Mouse (Mus musculus): ENCODE measurements at regions not wholly inside any gene's neighbourhood (a gene's known extent, or its start where the extent isn't known, plus 50 kb on each side); places are given as distances from the start of the nearest gene placed in this dataset.

DNA sequence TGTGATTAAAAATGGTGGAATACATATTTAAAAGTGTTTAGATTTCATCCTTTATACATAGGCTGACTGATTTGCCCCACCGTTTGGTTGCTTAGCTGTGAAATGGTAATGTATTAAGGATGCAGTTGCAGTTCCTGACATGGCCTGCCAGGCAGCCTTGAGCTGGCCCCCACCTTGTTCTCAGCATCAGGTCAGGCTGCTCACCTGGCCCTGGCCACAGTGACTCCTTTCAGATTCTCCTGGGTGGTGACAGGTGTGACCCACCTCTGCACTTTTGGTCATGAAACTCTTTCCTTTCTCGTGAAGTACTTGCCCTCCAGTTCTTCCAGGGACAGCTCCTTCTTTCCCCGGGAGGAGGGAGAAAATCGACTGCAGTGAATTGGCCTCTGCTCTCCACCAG, 315.5 kb downstream of the Gm11011 start:
- intact Hi-C loops (cut with DNase I), result no loop called here
- DNase-seq (ENCODE audit: low spot score), result no peak

DNA sequence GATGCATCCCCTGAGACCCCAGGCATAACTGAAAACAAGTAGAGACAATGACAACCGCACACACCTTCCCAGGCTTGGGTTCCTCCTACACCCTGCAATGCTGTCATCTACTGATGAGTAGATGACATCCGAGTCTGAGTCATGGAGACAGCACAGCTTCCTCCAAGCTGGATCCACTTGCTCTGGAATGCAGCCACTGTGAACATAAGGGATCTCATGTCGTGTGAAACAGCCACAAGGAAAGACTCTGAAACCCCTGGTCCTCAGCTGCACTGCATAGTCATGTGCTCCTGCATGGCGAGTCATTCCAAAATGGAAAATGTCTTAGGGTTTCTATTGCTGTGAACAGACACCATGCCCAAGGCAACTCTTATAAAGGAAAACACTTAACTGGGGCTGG, 305.2 kb upstream of the Zfp64 start:
- intact Hi-C loops (cut with DNase I), result no loop called here
- DNase-seq (ENCODE audit: low spot score), result no peak

DNA sequence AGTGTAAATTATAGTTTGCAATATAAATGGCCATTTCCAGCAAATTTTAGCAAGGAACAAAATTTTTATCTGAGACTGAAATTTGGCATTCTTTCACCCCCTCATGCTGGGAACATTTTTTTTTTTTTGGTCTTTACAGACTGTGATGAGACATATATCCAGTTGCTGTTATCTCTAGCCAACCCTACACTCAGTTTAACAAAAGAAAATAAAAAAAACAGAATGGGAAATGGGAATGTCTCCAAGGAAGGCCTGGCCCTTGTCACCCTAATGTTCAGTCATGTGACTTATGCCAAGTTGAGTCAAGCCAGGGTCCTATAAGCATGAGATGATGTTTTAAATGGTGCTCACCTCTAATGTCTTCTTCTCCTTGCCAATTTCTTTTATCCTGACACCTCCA, 289.2 kb upstream of the Zfp64 start:
- intact Hi-C loops (cut with DNase I), result no loop called here
- DNase-seq (ENCODE audit: low spot score), result no peak

DNA sequence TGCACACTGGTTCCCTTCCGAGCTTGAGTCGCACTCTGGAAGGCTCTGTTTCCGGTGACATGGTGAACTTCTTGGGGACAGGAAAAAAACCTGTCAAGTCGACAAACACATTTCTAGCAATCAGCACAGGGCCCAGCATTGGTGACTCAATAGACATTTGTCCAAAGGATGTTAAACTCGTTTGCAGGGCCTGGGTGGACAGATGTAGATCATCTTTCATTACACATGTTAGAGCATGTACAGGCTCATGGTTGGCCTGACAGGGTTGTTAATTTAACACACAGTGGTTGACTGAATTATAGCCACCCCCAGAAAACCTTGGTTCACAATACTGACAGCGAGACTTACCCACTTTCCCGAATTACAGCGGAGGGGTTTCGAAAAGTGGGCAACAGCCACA, 288.6 kb upstream of the Zfp64 start:
- intact Hi-C loops (cut with DNase I), result no loop called here
- no peak for DNase-seq (ENCODE audit: low spot score)

DNA sequence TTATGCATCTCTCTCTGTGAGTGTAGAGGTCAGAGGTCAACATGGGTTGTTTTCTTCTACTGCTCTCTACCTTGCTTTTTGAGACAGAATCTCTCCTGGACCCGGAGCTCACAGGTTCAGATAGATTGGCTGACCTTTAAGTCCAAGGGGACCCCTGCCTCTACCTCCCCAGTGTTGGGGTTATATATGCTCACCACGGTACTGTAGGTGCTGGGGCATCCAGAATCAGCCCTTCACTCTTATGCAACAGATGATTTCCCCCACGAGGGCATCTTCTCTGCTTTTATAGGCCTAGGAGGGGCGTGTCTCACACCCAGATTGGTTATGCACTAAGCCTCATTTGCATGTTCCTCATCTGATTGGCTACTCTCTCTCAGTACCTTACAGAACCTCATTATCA, 282.5 kb upstream of the Zfp64 start:
- DNase-seq (ENCODE audit: low spot score), result no peak
- intact Hi-C loops (cut with DNase I), result no loop called here

DNA sequence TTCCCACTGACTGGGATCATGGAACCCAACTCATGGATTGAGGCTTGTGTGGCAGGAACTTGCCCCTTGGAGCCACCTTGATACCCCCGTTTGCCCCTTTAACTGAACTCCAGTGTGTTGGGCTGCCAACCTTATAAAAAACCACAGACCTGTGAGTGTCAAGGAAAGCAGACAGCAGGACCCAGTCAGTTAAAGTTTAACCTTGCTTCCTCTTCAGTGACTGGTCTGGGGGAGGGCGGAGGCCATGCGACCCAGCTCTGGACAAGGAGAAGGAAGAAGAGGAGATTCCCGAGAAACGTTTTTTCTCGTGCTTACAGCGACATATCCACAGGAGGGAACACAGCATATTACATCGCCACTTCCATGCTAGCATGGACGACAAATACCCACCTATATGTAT, 281.9 kb upstream of the Zfp64 start:
- no peak for DNase-seq (ENCODE audit: low spot score)
- intact Hi-C loops (cut with DNase I), result no loop called here

DNA sequence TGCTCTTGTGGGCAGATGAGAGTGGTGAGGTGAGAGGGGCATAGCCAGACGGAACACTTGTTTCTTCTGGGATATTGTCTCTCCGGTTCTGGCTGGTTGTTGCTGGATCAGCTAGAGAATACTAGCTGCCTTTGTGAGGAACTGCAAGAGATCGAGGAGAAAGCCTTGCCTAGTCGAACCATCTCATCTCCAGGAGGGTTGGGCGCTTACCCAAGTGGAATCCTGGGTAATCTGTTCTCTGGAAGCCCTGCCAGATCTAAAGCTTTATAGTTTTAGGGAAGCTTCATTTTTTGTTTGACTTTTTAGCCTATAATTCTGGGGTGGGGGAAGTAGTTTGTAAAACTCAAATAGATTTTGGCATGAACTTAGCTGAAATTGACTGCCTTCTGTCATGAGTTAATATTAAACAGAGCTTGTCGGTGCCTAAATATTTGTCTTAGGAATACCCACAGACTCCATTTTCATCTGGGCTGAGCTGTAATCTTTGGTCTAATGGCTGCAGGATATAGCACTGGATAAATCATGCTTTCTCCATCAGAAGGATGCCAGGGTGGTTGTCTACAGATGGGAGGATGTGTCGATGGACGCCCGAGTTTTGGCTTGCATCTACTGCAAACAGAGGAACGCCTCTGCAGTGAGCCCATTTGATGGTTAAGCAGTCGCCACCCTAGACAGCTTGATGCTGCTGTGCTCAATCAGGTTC, 279.1 kb upstream of the Zfp64 start:
- intact Hi-C loops (cut with DNase I), result no loop called here

DNA sequence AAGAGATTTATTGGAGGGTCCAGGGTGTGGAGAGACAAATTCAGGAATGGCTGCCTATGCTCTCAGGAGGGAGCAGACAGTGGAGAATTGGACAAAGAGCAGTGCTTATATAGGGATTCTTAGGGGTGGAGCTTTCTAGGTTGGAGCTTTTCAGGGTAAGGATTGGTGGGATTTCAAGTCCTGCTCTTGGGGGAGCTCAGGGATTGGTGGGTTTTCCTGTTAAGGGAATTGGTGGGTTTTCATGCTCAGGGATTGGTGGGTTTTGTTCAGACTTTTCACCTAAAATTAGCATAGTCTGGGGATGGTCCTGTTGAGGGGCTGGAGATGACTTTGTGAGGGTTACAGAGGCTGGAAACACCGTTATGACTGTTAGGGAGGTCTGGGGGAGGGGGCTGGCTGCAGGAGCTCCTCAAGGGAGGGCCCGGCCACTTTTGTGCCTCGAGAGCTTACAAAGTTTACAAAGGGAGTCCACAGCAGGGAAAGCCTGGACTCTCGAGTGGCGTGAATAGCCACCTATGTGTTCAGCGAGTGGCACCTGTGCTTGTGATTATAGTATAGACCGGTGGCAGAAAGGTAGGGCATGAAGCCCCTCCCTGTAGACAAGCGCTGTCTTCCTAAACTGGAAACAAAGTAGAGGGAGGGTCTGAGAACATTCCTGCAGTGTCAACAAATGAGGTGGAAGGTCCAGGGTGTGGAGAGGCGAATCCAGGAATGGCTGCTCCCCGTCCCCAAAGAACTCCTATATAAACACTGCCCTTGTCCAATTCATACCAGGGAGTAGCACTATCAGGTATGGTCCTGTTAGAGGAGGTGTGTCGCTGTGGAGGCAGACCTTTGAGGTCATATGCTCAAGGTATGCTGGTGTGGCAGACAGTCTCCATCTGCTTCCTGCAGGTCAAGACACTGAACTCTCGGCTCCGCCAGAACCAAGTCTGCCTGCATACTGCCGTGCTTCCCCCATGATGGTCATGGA, 278.1 kb upstream of the Zfp64 start:
- intact Hi-C loops (cut with DNase I), result no loop called here
- DNase-seq (ENCODE audit: low spot score), result no peak

More for the DNA sequence above, 279.1 kb upstream of the Zfp64 start:
- DNase-seq (ENCODE audit: low spot score), result no peak

DNA sequence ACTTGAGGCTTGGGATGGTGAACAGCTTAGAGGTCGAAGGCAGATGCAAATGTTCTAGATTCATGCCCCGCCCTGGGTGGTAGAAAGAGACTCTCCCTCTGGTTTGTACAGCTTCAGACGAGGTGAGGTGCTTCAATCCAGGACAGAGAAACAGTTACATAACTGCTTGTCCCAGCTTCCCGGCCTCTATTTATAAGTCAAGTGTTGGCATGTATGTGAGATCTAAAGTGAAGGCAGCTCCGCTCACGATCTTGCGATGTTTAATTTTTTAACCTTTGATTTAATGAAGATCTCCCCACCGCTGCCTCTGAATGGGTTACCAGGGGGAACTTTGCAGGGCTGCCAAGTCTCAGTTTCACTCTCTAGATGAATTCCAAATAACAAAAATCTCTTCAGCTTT, 266.9 kb upstream of the Zfp64 start:
- intact Hi-C loops (cut with DNase I), result no loop called here
- DNase-seq (ENCODE audit: low spot score), result no peak

DNA sequence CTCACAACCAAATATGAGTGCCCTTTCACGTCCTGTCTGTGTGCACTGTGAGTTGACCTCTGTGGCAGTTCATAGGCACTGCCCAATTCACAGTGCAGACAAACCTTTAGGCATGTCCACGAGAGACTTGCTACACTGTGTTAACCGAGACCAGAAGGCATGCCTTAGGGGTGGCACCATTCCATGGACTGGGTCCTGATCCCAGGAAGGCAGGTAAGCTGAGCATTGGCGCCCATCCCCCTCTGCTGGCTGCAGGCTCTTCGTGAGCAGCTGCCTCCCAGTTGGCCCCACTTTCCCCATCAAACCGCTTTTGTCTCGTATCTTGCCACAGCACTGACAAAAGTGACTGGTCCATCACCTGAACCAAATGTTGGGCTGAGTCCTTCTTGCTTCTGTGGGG, 265.8 kb upstream of the Zfp64 start:
- intact Hi-C loops (cut with DNase I), result no loop called here
- no peak for DNase-seq (ENCODE audit: low spot score)

DNA sequence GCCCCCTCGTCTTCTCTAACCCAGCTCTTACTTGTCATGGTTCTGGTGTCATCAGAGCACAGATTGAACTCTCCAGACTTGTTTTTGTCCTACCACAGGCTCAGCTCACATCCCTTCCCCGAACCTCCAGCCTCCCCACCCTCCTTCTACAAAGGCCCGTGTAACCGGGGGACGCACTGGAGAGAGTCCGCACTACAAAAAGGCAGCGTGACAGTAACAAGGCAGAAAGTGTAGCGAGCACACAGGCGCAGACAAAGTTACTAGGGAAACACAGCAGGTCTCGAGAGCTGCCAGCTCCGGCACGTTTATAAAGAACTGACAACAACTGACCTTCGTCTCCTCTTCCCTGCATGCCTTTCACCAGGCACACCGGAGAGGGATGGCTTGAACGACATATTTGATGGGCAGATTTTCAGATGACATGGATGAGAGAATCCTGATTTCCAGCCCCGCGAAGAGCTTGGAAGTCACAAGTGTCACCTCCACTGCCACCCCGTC, 260.2 kb upstream of the Zfp64 start:
- intact Hi-C loops (cut with DNase I), result no loop called here
- DNase-seq (ENCODE audit: low spot score), result no peak

DNA sequence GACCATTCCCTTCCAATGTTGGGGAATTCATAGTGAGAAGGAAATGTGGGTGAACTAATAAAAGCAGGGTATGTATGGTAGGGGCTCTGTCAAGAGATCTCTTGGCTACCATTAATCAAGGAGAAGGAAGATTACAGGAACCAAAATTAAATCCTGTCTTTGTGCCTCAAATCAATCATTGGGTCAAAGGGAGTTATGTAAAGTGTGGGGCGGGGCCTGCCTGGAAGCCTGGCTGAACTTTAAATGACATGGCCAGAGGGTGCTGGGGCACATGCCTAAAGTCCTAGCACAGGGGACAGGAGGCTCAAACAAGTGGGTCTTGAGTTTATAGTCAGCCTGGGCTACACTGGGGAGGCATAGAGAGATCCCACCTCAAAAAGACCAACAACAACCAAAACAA, 259.0 kb upstream of the Zfp64 start:
- intact Hi-C loops (cut with DNase I), result no loop called here
- no peak for DNase-seq (ENCODE audit: low spot score)

DNA sequence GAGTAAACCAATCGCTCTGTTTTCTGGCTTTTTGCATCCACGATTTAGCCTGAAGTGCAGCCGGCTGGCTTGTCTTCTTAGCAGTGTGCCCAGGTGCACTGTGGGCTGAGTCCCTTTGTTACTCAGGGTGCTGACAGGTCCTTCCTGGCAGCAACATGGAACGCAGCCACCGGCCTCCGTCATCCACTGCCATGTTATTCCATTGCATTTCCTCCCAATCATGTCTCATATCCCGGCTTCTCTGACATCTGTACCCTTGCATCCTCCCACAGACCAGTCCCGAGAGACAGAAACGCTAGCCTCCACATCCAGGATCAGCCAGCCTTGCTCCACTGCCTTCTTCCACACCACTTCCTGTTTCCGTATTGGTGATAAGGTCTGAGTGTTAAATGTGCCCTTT, 257.9 kb upstream of the Zfp64 start:
- DNase-seq (ENCODE audit: low spot score), result no peak
- intact Hi-C loops (cut with DNase I), result no loop called here

DNA sequence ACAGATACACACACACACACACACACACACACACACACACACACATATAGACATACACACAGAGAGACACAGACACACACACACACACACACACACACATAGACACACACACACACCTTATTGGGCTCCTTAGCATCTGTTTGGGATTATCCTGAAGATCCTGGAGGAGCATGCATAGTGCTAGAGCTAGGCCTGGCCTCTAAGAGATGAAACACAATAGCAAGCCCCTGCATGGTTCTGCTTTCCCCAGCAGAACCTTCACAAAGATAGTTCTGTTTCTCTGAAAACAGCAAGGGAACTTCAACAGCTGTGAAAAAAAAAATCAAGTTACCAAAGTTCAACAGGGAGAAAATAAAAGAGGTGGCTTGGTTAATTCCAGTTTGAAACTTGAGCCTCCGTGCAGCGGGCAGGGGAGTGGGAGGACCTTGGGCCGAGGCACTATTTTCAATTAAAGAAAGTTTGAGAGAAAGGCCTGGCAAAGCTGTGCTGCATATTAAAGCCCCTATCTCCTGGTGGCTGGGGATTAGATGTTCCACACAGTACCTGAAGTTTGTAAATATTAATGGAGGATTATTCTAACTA, 257.4 kb upstream of the Zfp64 start:
- DNase-seq (ENCODE audit: low spot score), result no peak
- intact Hi-C loops (cut with DNase I), result no loop called here

DNA sequence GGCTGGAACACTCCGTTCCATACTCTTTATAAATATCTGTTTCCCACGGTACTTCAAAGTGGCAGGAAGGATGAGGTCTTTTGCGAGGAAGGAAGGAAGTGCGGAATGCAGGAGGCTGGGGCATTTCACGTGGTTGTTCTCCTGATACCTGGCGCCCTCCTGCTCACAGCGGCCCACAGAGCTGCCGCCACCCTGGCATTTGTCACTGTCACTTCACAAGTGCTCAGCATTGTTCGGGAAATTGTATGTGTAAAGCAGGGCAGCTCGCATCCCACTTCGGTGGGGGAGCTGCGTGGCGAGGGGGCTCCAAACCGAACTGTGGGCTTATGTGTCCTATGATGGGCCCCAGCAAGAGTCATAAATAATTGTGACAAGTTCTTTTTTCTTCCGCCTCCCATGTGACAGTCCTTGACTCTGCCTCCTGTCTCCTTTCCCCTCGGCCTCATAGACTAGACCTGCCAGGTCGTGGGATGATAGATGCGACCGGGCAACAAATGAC, 248.9 kb upstream of the Zfp64 start:
- intact Hi-C loops (cut with DNase I), result no loop called here
- no peak for DNase-seq (ENCODE audit: low spot score)

DNA sequence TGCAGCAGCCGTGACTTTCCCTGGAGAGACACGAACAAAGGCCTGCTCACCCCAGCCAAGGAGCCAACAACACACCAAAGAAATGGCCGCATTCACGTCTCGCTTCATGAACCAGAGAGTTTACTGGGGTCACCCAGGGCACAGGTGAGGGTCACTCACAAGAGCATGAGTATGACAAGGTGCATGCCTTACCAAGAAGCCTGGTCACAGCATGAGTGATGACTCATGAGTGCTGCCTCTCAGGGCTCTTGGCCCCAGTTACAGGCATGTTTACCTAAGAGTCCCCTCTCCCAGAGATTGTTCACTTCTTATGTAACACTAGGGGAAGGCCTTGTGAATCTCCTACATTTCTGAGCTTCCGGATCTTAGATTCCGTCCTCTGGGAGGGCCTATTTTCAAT, 236.6 kb upstream of the Zfp64 start:
- intact Hi-C loops (cut with DNase I), result no loop called here
- DNase-seq (ENCODE audit: low spot score), result no peak

DNA sequence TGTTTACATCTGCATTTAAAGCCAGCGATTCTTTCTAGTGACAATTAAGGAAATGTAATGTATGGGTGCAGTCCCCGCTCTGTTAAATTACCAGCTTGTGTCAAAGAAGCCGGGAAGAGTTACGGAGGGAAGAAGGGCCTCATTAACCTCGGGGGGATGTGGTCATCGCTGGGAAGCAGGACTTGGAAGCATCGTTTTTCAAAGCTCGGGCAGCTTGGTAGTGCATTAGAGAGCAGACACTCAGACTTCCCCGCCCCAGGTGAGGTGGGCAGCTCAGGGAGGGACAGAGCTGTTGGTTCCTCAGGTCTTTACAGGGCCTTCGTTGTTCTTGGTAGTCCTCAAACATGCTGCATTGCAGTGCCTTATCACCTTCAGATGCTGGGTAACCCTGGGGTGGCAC, 236.1 kb upstream of the Zfp64 start:
- DNase-seq (ENCODE audit: low spot score), result no peak
- intact Hi-C loops (cut with DNase I), result no loop called here

DNA sequence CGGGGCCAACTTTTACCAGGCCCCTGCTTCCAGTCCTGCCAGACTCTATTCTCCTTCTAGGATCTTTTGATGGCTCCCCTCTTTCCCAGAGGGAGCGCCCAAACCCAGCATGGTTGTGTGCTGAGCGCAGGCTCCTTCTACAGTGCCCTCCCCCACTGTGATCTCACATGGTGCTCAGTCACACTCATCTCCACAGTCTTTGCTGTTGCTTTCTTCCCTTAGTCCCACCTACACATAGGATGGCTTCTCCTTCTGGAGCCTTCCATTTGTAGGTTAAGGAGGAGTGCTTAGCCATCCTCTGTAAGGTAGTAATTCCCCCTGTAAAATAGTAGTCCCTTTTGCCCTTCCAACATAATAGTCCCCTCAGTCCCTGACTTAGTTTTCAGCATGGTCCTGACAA, 222.2 kb upstream of the Zfp64 start:
- DNase-seq (ENCODE audit: low spot score), result no peak
- intact Hi-C loops (cut with DNase I), result no loop called here

DNA sequence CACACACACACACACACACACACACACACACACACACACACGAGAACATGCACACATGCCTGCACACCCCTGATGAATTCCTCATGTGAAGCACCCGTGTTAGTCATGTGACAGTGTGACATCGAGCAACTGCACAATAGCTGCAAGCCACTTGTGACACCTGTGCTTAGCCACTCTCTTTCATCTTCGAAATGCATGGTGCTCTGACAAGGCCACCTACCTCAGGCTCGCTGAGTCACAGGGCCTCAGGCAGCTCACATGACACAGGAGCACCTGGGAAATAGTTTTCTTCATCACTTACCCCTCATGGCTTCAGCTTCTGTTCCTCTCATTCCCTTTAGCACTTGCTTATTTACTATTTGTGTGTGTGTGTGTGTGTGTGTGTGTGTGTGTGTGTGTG, 213.4 kb upstream of the Zfp64 start:
- DNase-seq (ENCODE audit: low spot score), result no peak
- intact Hi-C loops (cut with DNase I), result no loop called here

DNA sequence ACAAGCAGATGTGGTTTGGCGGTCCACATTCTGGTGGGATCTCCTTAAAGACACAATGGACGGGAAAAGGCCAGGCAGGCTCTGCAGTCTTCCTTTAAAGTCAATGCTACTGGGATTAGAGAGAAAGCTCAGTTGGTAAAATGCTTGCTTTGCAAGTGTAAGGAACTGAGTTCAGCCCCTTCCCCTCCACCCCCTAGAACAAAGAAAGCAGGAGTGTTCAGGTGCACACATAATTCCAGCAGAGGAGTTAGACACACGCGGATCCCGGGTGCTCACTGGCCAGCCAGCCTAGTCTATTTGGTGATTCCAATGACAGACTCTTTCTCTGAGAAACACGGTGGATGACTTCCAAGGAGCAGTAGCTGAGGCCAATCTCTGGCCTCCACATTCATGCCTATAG, 213.0 kb upstream of the Zfp64 start:
- intact Hi-C loops (cut with DNase I), result no loop called here
- no peak for DNase-seq (ENCODE audit: low spot score)

DNA sequence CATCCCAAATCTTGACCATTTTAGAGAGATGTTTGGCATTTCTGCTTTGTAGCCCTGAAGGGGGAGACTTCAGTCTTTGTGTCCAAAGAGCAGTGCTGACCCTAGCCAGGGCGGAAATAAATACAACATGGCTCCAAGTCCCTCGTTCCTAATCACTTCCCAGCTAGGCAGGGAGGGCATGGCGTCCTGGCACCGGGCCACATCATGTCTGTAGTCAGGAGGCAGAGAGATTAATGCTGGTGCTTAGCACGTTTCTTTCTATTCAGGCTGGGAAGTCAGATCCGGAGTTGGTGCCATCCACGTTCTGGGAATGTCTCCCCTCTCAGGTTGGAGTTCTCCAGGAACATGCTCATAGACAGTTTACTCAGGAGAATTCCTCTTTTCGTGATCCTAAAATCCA, 206.3 kb upstream of the Zfp64 start:
- intact Hi-C loops (cut with DNase I), result no loop called here
- no peak for DNase-seq (ENCODE audit: low spot score)

All from heart, postnatal 25 days (tissue).